Mouse (Mus musculus) midbrain, postnatal 0 days (tissue): ENCODE data around the gene Vmn1r178. TPM values are rescaled to one million over a fixed set of nuclear protein-coding genes. Genes with fewer than 3 reads are reported as not detected.
"Not testable (repeated sequence)": the region's sequence is repeated elsewhere in the genome, so short reads cannot be mapped to it uniquely, and the experiment has no call there.

ENCODE experiments used
- ATAC-seq: fragments of 200-750 bp; cut with Nextera tagmentation; 2 replicates; pipeline ENCODE4 v1.8.0; 2017; ENCODE audit warnings: moderate number of reproducible peaks, mild to moderate bottlenecking, moderate TSS enrichment, moderate library complexity; ENCODE audit not compliant: low FRiP score
- DNase-seq: peaks from one replicate; pipeline ENCODE4 v3.0.0-alpha.2; 2015; ENCODE audit warnings: low spot score
- H3K27ac ChIP-seq: fragments of 300-500 bp; sonication (generic); 2 replicates; pipeline ENCODE4 v1.5.1; 2014; ENCODE audit warnings: low read depth, mild to moderate bottlenecking, low read length, mixed read lengths
- H3K27me3 ChIP-seq: fragments of 300-500 bp; sonication (generic); 2 replicates; pipeline ENCODE4 v1.6.1; 2014; ENCODE audit warnings: low read length, control low read depth, mixed read lengths; ENCODE audit not compliant: insufficient read depth
- H3K36me3 ChIP-seq: fragments of 300-500 bp; sonication (generic); 2 replicates; pipeline ENCODE4 v1.6.1; 2014; ENCODE audit warnings: low read length, control low read depth, mixed read lengths; ENCODE audit not compliant: insufficient read depth
- H3K4me1 ChIP-seq: fragments of 300-500 bp; sonication (generic); 2 replicates; pipeline ENCODE4 v1.6.1; 2014; ENCODE audit warnings: mild to moderate bottlenecking, control low read depth, antibody characterized with exemption, low read length, mixed read lengths; ENCODE audit not compliant: insufficient read depth
- H3K4me2 ChIP-seq: fragments of 300-500 bp; sonication (generic); 2 replicates; pipeline ENCODE4 v1.6.1; 2014; ENCODE audit warnings: low read depth, mild to moderate bottlenecking, low read length, mixed read lengths; ENCODE audit not compliant: poor library complexity, severe bottlenecking
- H3K4me3 ChIP-seq: fragments of 300-500 bp; sonication (generic); 2 replicates; pipeline ENCODE4 v1.5.1; 2014; ENCODE audit warnings: low read depth, mild to moderate bottlenecking, low read length, moderate library complexity
- H3K9ac ChIP-seq: fragments of 300-500 bp; sonication (generic); replicated peaks from 2 replicates; pipeline ENCODE4 v1.6.1; 2014; ENCODE audit warnings: mild to moderate bottlenecking, low read length, moderate library complexity, mixed read lengths; ENCODE audit not compliant: poor library complexity, severe bottlenecking
- H3K9me3 ChIP-seq: fragments of 300-500 bp; sonication (generic); 2 replicates; pipeline ENCODE4 v1.6.1; 2016; ENCODE audit warnings: low read length, control low read depth
- CTCF ChIP-seq: IDR thresholded peaks from 2 replicates; pipeline ENCODE4 v1.5.1; 2016; ENCODE audit warnings: antibody characterized with exemption, mild to moderate bottlenecking
- WGBS: fragments of 180-500 bp; shearing (Covaris S2); extraction: QIAGEN DNeasy Blood & Tissue Kit; methylation state at CpG from one replicate; pipeline ENCODE4 v1.1.7; 2014; 5-methylcytosine and 5-hydroxymethylcytosine counted together
- polyA plus RNA-seq: library from polyadenylated mRNA; unstranded; fragments of >200 nt; fragmentation: Nextera tagmentation; extraction: Ambion mirVana; gene quantifications from 2 replicates; pipeline ENCODE4 v1.2.1, GENCODE M21; 2015
- total RNA-seq: library from RNA; depleted of rRNA; stranded (reverse); fragments of >200 nt; gene quantifications from 2 replicates; pipeline ENCODE4 v1.2.3, GENCODE M21; 2014; rRNA removed

Gene Vmn1r178
- total RNA-seq (not detected in 2 replicates), polyA plus RNA-seq (not detected in 2 replicates)

DNA sequence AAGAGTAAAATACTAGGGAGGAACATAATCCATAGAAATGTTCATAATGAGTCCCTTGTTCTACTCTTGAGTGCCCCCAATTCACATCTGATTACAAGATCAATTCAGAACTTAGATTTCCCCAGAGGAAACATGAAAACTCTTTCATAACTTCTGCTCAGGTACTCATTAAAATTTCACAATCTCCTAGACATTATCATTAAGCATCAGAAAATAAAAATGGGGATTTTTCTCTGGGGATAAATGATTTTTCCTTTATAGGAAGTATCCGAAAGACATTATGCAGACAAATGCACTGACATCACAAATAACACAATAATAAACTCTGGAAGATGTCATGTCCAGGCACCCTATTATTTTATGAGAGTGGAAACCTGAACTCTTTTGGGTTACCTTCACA, at the start of gene Vmn1r178:
Gene Vmn1r178 (plus strand): TSS at position 301 of the 400 bp plus-strand sequence.
- Histone ChIP-seq H3K36me3 (no peaks in the 10 kb centered on the region), H3K27me3 (no peaks in the 10 kb centered on the region), H3K9ac (no peak within 1 kb of the TSS), H3K4me3 (no peak within 1 kb of the TSS), H3K27ac (no peak within 1 kb of the TSS), H3K4me1 (no peaks in the 10 kb centered on the region), H3K4me2 (no peak within 1 kb of the TSS), H3K9me3 (peaks cover 27% of the 10 kb centered on the region; the same call in 1 of the 2 replicates)
- TF ChIP-seq CTCF = no peak
- DNase-seq (no peak), ATAC-seq (no peak)
- WGBS = 88% methylated on average over 1 of the region's 1 CpGs

DNA sequence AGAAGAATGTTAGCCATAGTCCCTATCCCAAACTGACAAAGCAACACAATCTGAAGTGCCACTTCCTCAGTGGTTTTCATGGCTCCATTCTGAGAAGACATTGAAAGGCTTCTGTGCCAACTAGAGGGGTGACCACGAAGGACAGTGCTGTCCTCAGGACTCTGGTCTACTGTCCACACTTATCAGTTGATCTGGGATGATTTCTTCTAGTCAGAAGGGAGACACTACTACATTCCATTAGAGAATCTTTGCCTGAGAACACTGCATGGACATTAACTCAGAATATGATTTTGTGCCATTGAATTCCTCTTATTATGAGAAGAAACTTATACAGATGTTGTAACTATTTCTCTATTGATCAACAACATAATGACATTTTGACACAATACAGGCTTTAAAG, 25.5 kb upstream of the Vmn1r178 start, which contains the start of gene Vmn1r177:
Gene Vmn1r177 (minus strand): TSS at position 101 of the 400 bp plus-strand sequence.
- not testable (repeated sequence) for H3K9ac ChIP-seq, DNase-seq, H3K4me3 ChIP-seq, H3K27me3 ChIP-seq, H3K27ac ChIP-seq, H3K36me3 ChIP-seq, ATAC-seq, H3K4me1 ChIP-seq, H3K4me2 ChIP-seq, H3K9me3 ChIP-seq
- WGBS = 10% methylated on average over 1 of the region's 1 CpGs

DNA sequence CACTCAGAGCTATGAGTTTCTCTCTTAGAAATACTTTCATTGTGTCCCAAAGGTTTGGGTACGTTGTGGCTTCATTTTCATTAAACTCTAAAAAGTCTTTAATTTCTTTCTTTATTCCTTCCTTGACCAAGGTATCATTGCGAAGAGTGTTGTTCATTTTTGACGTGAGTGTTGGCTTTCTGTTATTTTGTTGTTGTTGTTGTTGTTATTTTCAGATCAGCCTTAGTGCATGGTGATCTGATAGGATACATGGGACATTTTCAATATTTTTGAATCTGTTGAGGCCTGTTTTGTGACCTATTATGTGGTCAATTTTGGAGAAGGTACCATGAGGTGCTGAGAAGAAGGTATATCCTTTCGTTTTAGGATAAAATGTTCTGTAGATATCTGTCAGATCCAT, 14.9 kb upstream of the Vmn1r178 start:
- not testable (repeated sequence) for H3K4me2 ChIP-seq, H3K27me3 ChIP-seq, H3K9me3 ChIP-seq, H3K4me3 ChIP-seq, H3K36me3 ChIP-seq, ATAC-seq, H3K27ac ChIP-seq, DNase-seq, H3K4me1 ChIP-seq, H3K9ac ChIP-seq
- 67% methylated on average over 3 of the region's 4 CpGs for WGBS

DNA sequence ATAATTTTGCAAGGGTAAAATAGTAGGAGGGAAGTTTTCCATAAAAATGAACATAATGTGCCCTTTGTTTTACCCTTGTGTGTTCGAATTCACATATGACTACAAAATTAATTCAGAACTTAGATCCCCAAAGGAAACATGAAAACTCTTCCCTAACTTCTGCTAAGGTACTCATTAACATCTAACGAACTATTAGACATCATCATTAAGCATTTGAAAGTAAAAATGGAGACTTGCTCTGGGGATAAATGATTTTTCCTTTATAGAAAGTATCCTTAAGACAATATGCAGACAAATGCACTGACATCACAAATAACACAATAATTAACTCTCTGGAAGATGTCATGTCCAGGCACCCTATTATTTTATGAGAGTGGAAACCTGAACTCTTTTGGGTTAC, 34.9 kb downstream of the Vmn1r178 start, which contains the start of gene Vmn1r179:
Gene Vmn1r179 (plus strand): TSS at position 301 of the 400 bp plus-strand sequence.
- no peak within 1 kb of the TSS for H3K4me3 ChIP-seq
- ATAC-seq (no peak), DNase-seq (no peak)
- H3K9me3 ChIP-seq = peaks cover 11% of the 10 kb centered on the region
- no peak within 1 kb of the TSS for H3K4me2 ChIP-seq
- H3K36me3 ChIP-seq = no peaks in the 10 kb centered on the region
- TF ChIP-seq CTCF = no peak
- no peak within 1 kb of the TSS for H3K9ac ChIP-seq
- H3K27ac ChIP-seq = no peak within 1 kb of the TSS
- H3K27me3 ChIP-seq = no peaks in the 10 kb centered on the region
- WGBS = 44% methylated on average over 2 of the region's 2 CpGs
- no peaks in the 10 kb centered on the region for H3K4me1 ChIP-seq

Other genes starting within 250 kb of the Vmn1r178 start
- gene Vmn1r172, start 233.7 kb upstream of the Vmn1r178 start, total RNA-seq = not detected in 2 replicates
- not detected in 2 replicates for gene Vmn1r172, start 233.7 kb upstream of the Vmn1r178 start, polyA plus RNA-seq
- gene Vmn1r173, start 191.3 kb upstream of the Vmn1r178 start, total RNA-seq = not detected in 2 replicates
- not detected in 2 replicates for gene Vmn1r173, start 191.3 kb upstream of the Vmn1r178 start, polyA plus RNA-seq
- not detected in 2 replicates for gene Vmn1r174, start 139.7 kb upstream of the Vmn1r178 start, total RNA-seq
- gene Vmn1r174, start 139.7 kb upstream of the Vmn1r178 start, polyA plus RNA-seq = not detected in 2 replicates
- gene Vmn1r175, start 81.4 kb upstream of the Vmn1r178 start, total RNA-seq = not detected in 2 replicates
- gene Vmn1r175, start 81.4 kb upstream of the Vmn1r178 start, polyA plus RNA-seq = not detected in 2 replicates
- gene Vmn1r176, start 54.6 kb upstream of the Vmn1r178 start, total RNA-seq = not detected in 2 replicates
- gene Vmn1r176, start 54.6 kb upstream of the Vmn1r178 start, polyA plus RNA-seq = 0.05 TPM in 1 of 2 replicates, not detected in the other
- gene Vmn1r177, start 25.6 kb upstream of the Vmn1r178 start, total RNA-seq = not detected in 2 replicates
- not detected in 2 replicates for gene Vmn1r177, start 25.6 kb upstream of the Vmn1r178 start, polyA plus RNA-seq
- not detected in 2 replicates for gene Vmn1r179, start 35.0 kb downstream of the Vmn1r178 start, total RNA-seq
- gene Vmn1r179, start 35.0 kb downstream of the Vmn1r178 start, polyA plus RNA-seq = not detected in 2 replicates
- gene Vmn1r180, start 58.6 kb downstream of the Vmn1r178 start, total RNA-seq = not detected in 2 replicates
- gene Vmn1r180, start 58.6 kb downstream of the Vmn1r178 start, polyA plus RNA-seq = not detected in 2 replicates
- not detected in 2 replicates for gene Vmn1r181, start 82.6 kb downstream of the Vmn1r178 start, total RNA-seq
- not detected in 2 replicates for gene Vmn1r181, start 82.6 kb downstream of the Vmn1r178 start, polyA plus RNA-seq
- gene V1rd19, start 109.7 kb downstream of the Vmn1r178 start, total RNA-seq = not detected in 2 replicates
- gene V1rd19, start 109.7 kb downstream of the Vmn1r178 start, polyA plus RNA-seq = not detected in 2 replicates
- not detected in 2 replicates for gene Vmn1r183, start 161.2 kb downstream of the Vmn1r178 start, total RNA-seq
- gene Vmn1r183, start 161.2 kb downstream of the Vmn1r178 start, polyA plus RNA-seq = not detected in 2 replicates
- gene Zfp180, start 189.9 kb downstream of the Vmn1r178 start, total RNA-seq = 32.7 and 41.2 TPM in 2 replicates
- 24.8 and 25.1 TPM in 2 replicates for gene Zfp180, start 189.9 kb downstream of the Vmn1r178 start, polyA plus RNA-seq
- 6.9 and 10.0 TPM in 2 replicates for gene Zfp112, start 220.3 kb downstream of the Vmn1r178 start, total RNA-seq
- 4.2 and 4.3 TPM in 2 replicates for gene Zfp112, start 220.3 kb downstream of the Vmn1r178 start, polyA plus RNA-seq
- 28.0 and 29.9 TPM in 2 replicates for gene Zfp235, start 242.2 kb downstream of the Vmn1r178 start, total RNA-seq
- 20.4 and 22.8 TPM in 2 replicates for gene Zfp235, start 242.2 kb downstream of the Vmn1r178 start, polyA plus RNA-seq